Mouse (Mus musculus) mammary gland, adult 2 months (tissue): ENCODE results near the gene Olfr1012. TPM values are rescaled to one million over a fixed set of nuclear protein-coding genes. Genes with fewer than 3 reads are reported as not detected.

Experiments
- polyA plus RNA-seq: library from polyadenylated mRNA; depleted of rRNA; stranded (reverse); fragments of >200 nt; gene quantifications from 2 replicates; pipeline ENCODE4 v1.2.3, GENCODE M21; 2012; ENCODE audit warnings: low replicate concordance; rRNA removed

The Olfr1012 gene
- not detected in 2 replicates for polyA plus RNA-seq

DNA sequence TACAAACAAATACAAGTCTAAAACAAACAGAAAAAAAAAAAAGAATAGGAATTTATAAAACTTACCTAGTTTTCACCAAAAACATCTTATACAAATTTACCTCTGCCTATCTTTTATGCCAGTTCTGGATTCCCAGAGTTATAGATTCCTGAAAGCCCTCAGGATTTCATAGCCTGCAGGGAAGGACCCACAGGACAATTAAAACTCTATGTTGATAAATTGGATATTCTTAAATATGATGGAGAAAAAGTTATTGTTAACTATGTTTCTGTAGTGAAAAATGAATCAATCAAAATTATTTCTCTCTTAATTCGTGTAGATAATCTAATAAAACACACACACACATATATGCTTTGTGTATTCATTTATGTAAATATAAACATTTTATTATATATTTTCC, at the start of gene Olfr1012:
Gene Olfr1012 (minus strand): TSS at position 101 of the 400 bp plus-strand sequence.

DNA sequence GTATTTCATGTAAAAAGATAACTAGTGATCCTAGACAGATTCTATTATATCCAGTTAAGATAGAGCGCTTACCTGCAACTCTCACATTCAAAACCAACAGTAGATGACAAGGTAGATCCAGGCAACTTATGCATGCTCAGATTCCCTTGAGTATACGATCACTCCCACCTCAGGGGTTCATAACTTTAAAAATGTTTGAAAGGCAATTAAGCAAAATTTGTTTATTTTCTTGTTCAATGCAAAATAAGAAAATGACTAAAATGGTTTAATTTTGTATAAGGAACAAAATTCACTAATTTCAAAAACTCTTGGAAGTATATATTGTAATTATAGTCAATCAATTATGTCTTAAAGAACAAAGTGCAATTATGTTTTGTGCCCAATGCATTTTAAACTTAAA, 39.9 kb upstream of the Olfr1012 start, which contains the start of gene Olfr1016:
Gene Olfr1016 (minus strand): TSS at position 101 of the 400 bp plus-strand sequence.

GRCm38 (mm10) chr2:85781717-85782116, 19.2 kb upstream of the Olfr1012 start, which contains the start of gene Olfr1015:
Gene Olfr1015, plus strand, starts transcription at chr2:85782017.

GRCm38 (mm10) chr2:85772413-85772812, 9.8 kb upstream of the Olfr1012 start, which contains the start of gene Olfr1014:
Gene Olfr1014, plus strand, starts transcription at chr2:85772713.

DNA sequence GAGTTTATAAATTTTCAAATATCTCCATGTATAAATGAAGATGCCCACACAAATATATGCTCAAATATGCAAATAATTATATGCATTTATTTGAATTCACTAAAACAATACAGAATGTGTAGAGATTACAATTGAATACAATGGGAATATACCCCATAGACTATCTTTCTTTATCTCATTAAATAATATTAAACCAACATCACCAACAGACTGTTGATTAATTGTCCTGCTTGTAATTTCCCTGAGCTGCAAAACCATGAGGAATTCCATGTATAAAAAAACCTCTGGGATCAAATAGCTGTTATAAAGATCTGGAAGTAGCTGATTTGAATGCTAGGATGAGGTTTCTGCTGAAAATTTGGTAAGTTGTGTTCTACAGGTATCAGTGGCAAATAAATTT, 4.2 kb upstream of the Olfr1012 start, which contains the start of gene Olfr1013:
Gene Olfr1013 (plus strand): TSS at position 301 of the 400 bp plus-strand sequence.

GRCm38 (mm10) chr2:85715119-85715518, 47.4 kb downstream of the Olfr1012 start, which contains the start of gene Olfr1009:
Gene Olfr1009, plus strand, starts transcription at chr2:85715419.

Other genes with a start within 250 kb of the Olfr1012 start
- gene 4833423E24Rik, start 243.7 kb downstream of the Olfr1012 start, polyA plus RNA-seq: 0.43 TPM in 1 of 2 replicates, not detected in the other
- not detected in 2 replicates for gene Olfr996, start 183.6 kb downstream of the Olfr1012 start, polyA plus RNA-seq
- gene Olfr998, start 173.8 kb downstream of the Olfr1012 start, polyA plus RNA-seq: not detected in 2 replicates
- gene Olfr1000, start 150.9 kb downstream of the Olfr1012 start, polyA plus RNA-seq: not detected in 2 replicates
- gene Olfr1002, start 112.1 kb downstream of the Olfr1012 start, polyA plus RNA-seq: not detected in 2 replicates
- not detected in 2 replicates for gene Olfr154, start 98.3 kb downstream of the Olfr1012 start, polyA plus RNA-seq
- not detected in 2 replicates for gene Olfr1006, start 84.0 kb downstream of the Olfr1012 start, polyA plus RNA-seq
- gene Olfr1008, start 73.3 kb downstream of the Olfr1012 start, polyA plus RNA-seq: not detected in 2 replicates
- gene Olfr1009, start 47.3 kb downstream of the Olfr1012 start, polyA plus RNA-seq: not detected in 2 replicates
- not detected in 2 replicates for gene Olfr1013, start 4.3 kb upstream of the Olfr1012 start, polyA plus RNA-seq
- not detected in 2 replicates for gene Olfr1014, start 9.9 kb upstream of the Olfr1012 start, polyA plus RNA-seq
- not detected in 2 replicates for gene Olfr1015, start 19.3 kb upstream of the Olfr1012 start, polyA plus RNA-seq
- not detected in 2 replicates for gene Olfr1016, start 39.8 kb upstream of the Olfr1012 start, polyA plus RNA-seq
- gene Olfr1018, start 55.7 kb upstream of the Olfr1012 start, polyA plus RNA-seq: not detected in 2 replicates
- gene Olfr1019, start 82.7 kb upstream of the Olfr1012 start, polyA plus RNA-seq: not detected in 2 replicates
- gene Olfr1020, start 84.3 kb upstream of the Olfr1012 start, polyA plus RNA-seq: not detected in 2 replicates
- gene Olfr1022, start 105.8 kb upstream of the Olfr1012 start, polyA plus RNA-seq: not detected in 2 replicates
- gene Olfr1023, start 122.9 kb upstream of the Olfr1012 start, polyA plus RNA-seq: not detected in 2 replicates
- not detected in 2 replicates for gene Olfr1024, start 142.3 kb upstream of the Olfr1012 start, polyA plus RNA-seq
- not detected in 2 replicates for gene Olfr1025-ps1, start 152.4 kb upstream of the Olfr1012 start, polyA plus RNA-seq
- not detected in 2 replicates for gene Olfr1026, start 158.8 kb upstream of the Olfr1012 start, polyA plus RNA-seq
- not detected in 2 replicates for gene Olfr1028, start 187.7 kb upstream of the Olfr1012 start, polyA plus RNA-seq
- not detected in 2 replicates for gene Olfr1029, start 211.1 kb upstream of the Olfr1012 start, polyA plus RNA-seq
- not detected in 2 replicates for gene Olfr1030, start 216.5 kb upstream of the Olfr1012 start, polyA plus RNA-seq
- gene Olfr1031, start 227.5 kb upstream of the Olfr1012 start, polyA plus RNA-seq: not detected in 2 replicates
- gene Olfr1032, start 242.8 kb upstream of the Olfr1012 start, polyA plus RNA-seq: not detected in 2 replicates